Mouse (Mus musculus) bone marrow, adult 2 months (tissue): Measurements from ENCODE around the gene Fbl. TPM values are rescaled to one million over a fixed set of nuclear protein-coding genes. Genes with fewer than 3 reads are reported as not detected.
"Not testable (repeated sequence)": the region's sequence is repeated elsewhere in the genome, so short reads cannot be mapped to it uniquely, and the experiment has no call there.

ENCODE experiments used
- H3K27ac ChIP-seq: fragments of 200-500 bp; 2 replicates; pipeline ENCODE4 v1.5.1; 2012; ENCODE audit warnings: low read depth, mild to moderate bottlenecking, control low read depth, inconsistent platforms, low read length; ENCODE audit not compliant: control insufficient read depth, poor library complexity, insufficient read depth
- H3K4me1 ChIP-seq: fragments of 200-500 bp; 2 replicates; pipeline ENCODE4 v1.6.1; 2011; ENCODE audit warnings: low read length; ENCODE audit not compliant: control insufficient read depth, insufficient read depth
- H3K4me3 ChIP-seq: fragments of 200-500 bp; replicated peaks from 2 replicates; pipeline ENCODE3; 2011; ENCODE audit warnings: mild to moderate bottlenecking, low read depth, low read length, control low read depth; ENCODE audit not compliant: control insufficient read depth
- CTCF ChIP-seq: fragments of 200-500 bp; IDR thresholded peaks from 2 replicates; pipeline ENCODE4 v1.5.1; 2011; ENCODE audit warnings: low read length, control low read depth; ENCODE audit not compliant: control insufficient read depth, insufficient read depth
- POLR2A ChIP-seq: fragments of 200-500 bp; IDR thresholded peaks from 2 replicates; pipeline ENCODE4 v1.6.1; 2011; ENCODE audit warnings: low read depth, mild to moderate bottlenecking, control low read depth, low read length, borderline replicate concordance; ENCODE audit not compliant: control insufficient read depth
- whole genome bisulfite sequencing: fragments of 180-500 bp; shearing (Covaris S2); methylation state at CpG from one replicate; pipeline ENCODE4 v1.1.7; 2018; 5-methylcytosine and 5-hydroxymethylcytosine counted together
- polyA plus RNA-seq: library from polyadenylated mRNA; stranded (reverse); fragments of >200 nt; gene quantifications from 2 replicates; pipeline ENCODE4 v1.2.4, GENCODE M21; 2011; ENCODE audit warnings: low replicate concordance; ENCODE audit not compliant: missing spikeins, insufficient read depth, insufficient read length

Gene Fbl
- 104 and 144 TPM in 2 replicates for polyA plus RNA-seq

- H3K4me3 ChIP-seq, result peak within 1 kb of the TSS; percentile 88
- H3K27ac ChIP-seq, result peak within 1 kb of the TSS; percentile 82
- WGBS, result under 1% methylated on average over 80 of the region's 80 CpGs
- TF ChIP-seq CTCF (no peak), POLR2A (peak; percentile 82; the same call in 1 of the 2 replicates)
- H3K4me1 ChIP-seq, result no peaks in the 10 kb centered on the region
Measured at GRCm38 (mm10) chr7:28169489-28170422, at the start of gene Fbl. Gene Fbl, plus strand, starts transcription at chr7:28169710.

GRCm38 (mm10) chr7:28129166-28129565 lies 40.3 kb upstream of the Fbl start, which contains the start of gene 9530053A07Rik:
Gene 9530053A07Rik, plus strand, starts transcription at chr7:28129466.
- WGBS, result 83% methylated on average over 5 of the region's 5 CpGs
- Histone ChIP-seq H3K4me1 (no peaks in the 10 kb centered on the region), H3K27ac (no peak within 1 kb of the TSS), H3K4me3 (no peak within 1 kb of the TSS)
- TF ChIP-seq CTCF, result no peak
- no peak for TF ChIP-seq POLR2A

- Histone ChIP-seq H3K27ac (no peak overlapping the region), H3K4me1 (no peaks in the 10 kb centered on the region), H3K4me3 (no peak overlapping the region)
- WGBS, result 51% methylated on average over 5 of the region's 5 CpGs
- TF ChIP-seq CTCF (no peak), POLR2A (no peak)
Measured at GRCm38 (mm10) chr7:28137613-28138012, 31.9 kb upstream of the Fbl start.

GRCm38 (mm10) chr7:28148263-28148662 lies 21.2 kb upstream of the Fbl start:
- no peaks in the 10 kb centered on the region for H3K4me1 ChIP-seq
- H3K27ac ChIP-seq, result no peak overlapping the region
- WGBS, result 8% methylated on average over 3 of the region's 3 CpGs
- H3K4me3 ChIP-seq, result no peak overlapping the region
- peak; percentile 88 for TF ChIP-seq CTCF
- TF ChIP-seq POLR2A, result no peak

- Histone ChIP-seq H3K4me3 (no peak overlapping the region), H3K4me1 (no peaks in the 10 kb centered on the region), H3K27ac (no peak overlapping the region)
- no peak for TF ChIP-seq CTCF
- WGBS, result 78% methylated on average over 1 of the region's 1 CpGs
Measured at GRCm38 (mm10) chr7:28149841-28150240, 19.7 kb upstream of the Fbl start.

- H3K27ac ChIP-seq, result no peak overlapping the region
- WGBS, result 6% methylated on average over 13 of the region's 13 CpGs
- no peaks in the 10 kb centered on the region for H3K4me1 ChIP-seq
- H3K4me3 ChIP-seq, result no peak overlapping the region
- TF ChIP-seq POLR2A, result no peak
- TF ChIP-seq CTCF, result peak; percentile 43; the same call in 1 of the 2 replicates
Measured at GRCm38 (mm10) chr7:28151584-28152221, 17.8 kb upstream of the Fbl start.

- WGBS, result 32% methylated on average over 5 of the region's 5 CpGs
Measured at GRCm38 (mm10) chr7:28153595-28153994, 15.9 kb upstream of the Fbl start.

GRCm38 (mm10) chr7:28159292-28159691 lies 10.2 kb upstream of the Fbl start:
- Histone ChIP-seq H3K27ac (no peak overlapping the region), H3K4me1 (no peaks in the 10 kb centered on the region), H3K4me3 (no peak overlapping the region)
- TF ChIP-seq CTCF (no peak), POLR2A (no peak)
- 34% methylated on average over 6 of the region's 6 CpGs for WGBS

More at GRCm38 (mm10) chr7:28153595-28153994, 15.9 kb upstream of the Fbl start:
- not testable (repeated sequence) for H3K4me3 ChIP-seq, H3K27ac ChIP-seq, H3K4me1 ChIP-seq
